Mouse (Mus musculus): ENCODE data around the gene Trpv2.

The Trpv2 gene

DNA sequence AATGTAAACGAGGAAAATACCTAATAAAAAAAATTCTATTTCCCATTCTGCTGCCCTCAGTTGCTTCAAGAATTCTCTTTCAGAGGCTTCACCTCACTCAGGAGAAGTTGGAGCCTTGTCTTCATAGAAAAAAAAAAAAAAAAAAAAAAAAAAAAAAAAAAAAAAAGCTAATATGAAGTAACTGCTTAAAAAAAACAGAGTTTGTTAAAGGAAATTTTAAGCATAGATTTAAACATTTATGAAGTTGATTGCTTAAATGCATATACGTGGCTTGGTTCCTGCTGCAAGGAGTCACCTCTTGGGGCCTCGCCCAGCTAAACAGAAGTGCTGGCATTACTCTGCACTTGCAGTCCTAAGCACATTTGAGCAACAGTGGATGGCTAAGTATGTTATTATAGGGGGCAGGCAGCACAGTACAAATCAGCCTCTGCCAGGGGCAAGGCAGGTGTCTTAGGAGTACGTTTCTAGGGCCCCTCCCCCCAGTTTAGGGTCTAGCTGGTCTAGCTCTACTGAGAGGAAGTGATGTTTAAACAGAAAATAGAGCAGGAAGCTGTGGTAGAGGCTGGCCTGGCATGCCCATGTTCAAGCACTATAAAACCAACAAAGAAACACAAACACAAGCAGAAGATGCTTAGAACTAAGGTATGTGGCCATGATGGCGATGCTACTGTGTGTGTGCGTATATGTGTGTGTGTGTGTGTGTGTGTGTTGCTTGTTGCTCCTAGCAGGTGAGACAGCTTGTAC, at the start of gene Trpv2:
TSS of gene Trpv2 (plus strand) at position 528 of the 744 bp plus-strand sequence.
- peak; percentile 79 for DNase-seq (ENCODE audit: low read depth, low spot score)

DNA sequence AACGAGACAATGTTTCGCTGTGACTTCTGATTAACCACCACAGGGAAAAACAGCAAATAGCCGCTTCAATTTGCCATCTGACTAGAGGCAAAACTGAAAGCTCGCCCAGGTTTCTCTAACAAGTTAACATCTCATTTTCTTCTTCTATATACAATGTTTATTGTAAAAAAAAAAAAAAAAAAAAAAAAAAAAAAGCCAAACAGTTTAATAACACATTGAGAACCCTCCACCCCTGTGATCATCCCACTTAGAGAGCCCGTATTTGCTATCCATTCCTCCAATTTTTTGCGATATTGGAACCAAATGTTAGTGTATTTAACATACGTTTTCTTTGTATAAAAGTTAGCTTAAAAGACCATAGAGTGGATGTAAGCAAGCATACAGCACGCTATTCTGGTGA, 37.2 kb upstream of the Trpv2 start:
- DNase-seq (ENCODE audit: low read depth, low spot score): no peak

DNA sequence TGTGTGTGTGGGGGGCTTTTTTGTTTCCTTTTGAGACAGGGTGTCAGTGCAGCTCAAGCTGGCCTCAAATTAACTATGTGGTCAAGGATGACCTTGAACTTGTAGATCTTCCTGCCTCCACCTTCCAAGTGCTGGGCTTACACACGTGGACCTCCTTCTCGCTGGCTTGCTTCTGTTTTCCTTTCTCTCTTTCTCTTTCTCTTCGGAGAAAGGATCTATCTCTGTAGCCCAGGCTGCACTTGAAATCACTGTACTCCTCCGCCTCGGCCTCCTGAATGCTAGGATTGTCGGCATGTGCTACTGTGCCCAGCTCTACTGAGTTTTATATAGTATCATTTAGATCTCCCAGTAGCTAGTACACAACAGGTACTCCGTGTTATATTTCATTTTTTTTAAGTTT, 36.7 kb upstream of the Trpv2 start:
- DNase-seq (ENCODE audit: low read depth, low spot score): no peak

DNA sequence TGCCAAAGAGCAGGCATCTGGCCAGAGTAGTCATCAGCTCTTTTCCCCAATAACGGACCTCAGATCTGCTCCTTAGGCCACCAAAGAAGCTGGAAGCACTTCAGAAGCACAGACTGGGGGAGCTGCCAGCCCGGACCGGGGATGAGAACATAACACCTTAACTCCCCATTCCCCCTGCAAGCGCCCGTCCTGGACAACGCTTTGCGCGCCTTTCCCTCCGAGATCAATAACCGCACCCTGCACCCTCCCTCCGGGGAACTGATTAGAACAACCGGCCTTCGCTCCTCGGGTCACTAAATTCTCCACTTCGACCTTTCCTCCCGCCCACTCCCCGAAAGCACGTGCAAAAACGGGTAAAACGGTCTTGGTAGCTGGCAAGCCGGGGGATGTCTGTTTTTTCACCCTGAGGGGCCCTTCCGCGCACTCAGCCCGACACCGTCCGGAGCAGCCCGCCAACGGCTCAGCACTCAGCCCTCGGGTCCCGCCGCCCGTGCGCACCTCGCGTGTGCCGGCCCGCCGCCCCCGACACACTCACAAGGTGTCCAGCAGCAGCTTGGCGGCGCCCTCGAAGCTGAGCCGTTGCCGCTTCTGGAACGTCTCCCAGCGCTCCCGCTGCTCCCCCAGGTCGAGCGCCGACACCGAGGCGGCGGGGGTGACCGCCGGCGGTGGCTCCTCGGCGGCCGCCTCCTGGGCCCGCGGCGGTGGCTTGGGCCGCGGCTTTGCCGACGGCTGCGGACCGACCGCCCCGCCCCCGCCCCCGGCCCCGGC, 35.8 kb upstream of the Trpv2 start:
- DNase-seq (ENCODE audit: low read depth, low spot score): peak; percentile 45

DNA sequence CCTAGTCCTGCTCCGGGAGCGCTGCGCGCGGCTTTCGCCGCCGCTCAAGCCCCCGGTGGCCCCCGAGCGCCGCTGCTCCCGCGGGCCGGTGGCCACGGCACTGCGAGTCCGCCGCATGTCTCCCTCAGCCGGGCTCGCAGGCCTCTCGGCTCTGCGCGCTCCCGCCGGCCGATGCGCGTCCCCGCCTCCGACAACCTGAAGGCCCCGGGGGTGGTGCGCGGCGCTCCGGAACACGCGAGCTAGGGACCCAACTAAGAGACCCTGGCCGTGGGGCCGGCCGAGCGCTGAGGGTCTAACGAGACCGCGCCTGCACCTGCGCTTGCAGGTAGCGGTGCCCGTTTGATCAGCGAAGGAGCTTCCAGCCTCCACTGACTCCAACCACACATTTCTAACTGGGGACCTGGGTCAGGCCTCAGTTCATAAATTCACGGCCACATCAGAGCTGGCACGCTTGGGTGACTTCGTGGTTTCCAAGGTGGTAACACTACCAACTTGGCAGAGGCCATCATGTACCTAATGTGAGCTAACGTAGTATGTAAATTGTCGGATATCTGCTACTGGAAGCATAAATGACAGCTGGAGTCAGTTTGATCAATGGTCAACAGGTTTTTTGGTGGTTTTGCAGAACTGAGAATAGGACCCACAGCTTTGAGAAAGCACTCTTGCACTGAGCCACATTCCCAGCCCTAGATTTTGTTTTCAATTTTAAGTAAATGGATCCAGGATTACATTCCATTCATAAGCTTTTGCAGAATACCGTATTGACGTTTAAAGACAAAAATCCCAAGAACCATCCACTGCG, 35.0 kb upstream of the Trpv2 start, which contains the start of gene Cenpv:
TSS of gene Cenpv (minus strand) at position 173 of the 802 bp plus-strand sequence.
- DNase-seq (ENCODE audit: low read depth, low spot score): peak; percentile 78

DNA sequence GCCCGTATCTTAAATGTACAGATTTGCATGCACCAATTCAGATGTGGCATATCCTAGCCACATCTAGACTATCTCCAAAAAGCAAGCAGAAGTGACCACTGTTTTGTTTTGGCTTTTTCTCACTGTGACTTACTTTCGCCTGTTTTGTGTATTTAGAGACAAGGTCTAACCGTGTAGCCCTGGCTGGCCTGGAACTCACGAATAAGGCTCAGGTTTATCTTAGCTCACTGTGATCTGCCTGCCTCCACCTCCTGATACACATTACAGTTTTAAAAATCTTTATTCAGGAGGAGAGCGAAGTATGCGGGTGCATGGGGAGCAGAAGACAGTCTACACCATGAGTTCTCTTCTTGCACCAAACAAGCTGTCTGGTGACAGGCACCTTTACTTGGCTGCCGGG, 34.1 kb upstream of the Trpv2 start:
- DNase-seq (ENCODE audit: low read depth, low spot score): no peak

DNA sequence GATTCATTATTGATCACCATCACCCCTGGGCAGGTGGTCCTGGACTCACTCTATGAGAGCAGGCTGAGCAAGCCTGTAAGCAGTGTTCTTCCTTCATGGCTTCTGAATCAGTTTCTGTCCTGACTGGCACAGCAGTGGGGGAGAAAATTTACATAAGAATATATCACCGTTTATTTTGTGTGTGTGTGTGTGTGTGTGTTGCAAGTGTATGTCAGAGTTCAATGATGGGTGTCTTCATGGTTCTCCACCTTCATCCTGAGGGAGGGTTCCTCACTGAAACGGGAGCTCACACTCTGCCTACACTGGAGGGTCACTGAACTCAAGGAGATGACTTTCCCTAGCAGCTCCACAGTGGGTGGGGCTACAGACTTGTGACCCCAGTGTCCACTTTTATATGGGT, 33.3 kb upstream of the Trpv2 start:
- DNase-seq (ENCODE audit: low read depth, low spot score): no peak

DNA sequence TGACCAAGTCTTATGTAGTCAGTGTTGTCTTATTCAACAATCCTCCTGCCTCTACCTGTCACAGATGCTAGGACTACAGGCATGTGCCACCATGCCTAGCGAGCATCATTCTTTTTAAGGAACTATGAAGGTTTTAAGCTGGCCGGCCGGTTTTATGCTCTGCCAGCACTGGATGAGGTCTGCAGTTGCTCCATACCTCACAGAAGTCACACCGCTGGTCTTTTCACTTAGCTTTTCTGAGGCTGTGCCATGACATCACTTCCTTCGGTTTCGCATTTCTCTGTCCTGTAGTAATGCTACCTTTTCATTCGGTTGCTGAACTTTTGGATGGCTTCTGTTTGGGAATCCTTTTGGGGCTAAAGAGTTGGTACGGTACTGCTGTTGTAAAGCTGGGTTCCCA, 32.7 kb upstream of the Trpv2 start:
- no peak for DNase-seq (ENCODE audit: low read depth, low spot score)

DNA sequence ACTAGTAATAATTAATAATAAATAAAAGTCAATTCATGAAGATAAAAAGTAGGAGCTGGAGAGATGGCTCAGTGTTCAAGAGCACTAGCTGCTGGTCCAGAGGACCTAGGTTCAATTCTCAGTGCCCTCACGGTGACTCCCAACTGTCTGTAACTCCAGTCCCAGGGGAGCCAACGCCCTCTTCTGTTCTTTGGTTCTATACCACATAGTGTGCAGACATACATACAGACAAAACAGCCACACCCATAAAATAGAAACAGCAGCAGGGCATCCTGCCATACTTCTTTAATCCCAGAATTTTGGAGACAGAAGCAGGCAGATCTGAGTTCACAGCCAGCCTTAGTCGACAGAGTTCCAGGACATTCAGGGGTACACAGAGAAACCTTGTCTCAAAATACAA, 30.3 kb upstream of the Trpv2 start:
- DNase-seq (ENCODE audit: low read depth, low spot score): no peak

DNA sequence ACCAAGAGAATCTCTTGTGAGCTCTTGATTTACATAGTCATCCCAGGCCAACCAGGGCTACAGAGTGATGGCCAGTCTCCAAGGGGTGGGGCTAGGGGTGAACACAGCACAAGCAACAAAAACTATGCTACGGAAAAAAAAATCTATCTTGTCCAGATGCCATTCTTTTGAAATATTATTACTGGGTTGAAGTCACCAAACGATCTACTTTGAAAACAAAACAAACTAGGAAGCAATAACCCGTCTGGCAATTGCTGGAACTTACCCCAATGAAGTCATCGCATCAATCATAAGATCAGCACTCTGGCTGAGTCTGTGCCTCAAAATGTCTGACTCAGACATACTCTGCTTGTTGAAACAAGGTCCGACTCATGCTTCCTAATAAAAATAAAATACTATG, 24.5 kb upstream of the Trpv2 start:
- DNase-seq (ENCODE audit: low read depth, low spot score): peak; percentile 68

DNA sequence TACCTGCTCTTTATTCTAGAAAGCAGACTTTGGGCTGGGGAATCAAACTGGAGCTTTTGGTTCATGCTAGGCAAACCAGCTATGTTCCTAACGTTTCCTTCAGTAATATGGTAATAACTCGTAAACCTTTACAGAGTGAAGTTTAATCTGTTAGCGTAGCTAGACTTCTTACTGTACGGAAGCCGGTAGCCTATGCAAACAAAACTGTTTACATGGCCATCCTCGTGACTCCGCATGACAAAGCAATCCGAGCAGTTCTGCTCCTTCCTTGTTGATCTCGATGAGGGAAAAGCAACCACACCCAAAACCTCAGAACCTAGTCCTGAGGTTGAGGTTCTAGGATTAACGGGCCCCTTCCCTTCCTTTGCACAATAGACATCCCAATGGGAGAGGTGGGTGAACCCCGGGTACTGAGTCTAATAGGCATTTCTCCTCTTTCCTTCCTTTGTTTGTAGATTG, 24.0 kb upstream of the Trpv2 start:
- DNase-seq (ENCODE audit: low read depth, low spot score): peak; percentile 82

DNA sequence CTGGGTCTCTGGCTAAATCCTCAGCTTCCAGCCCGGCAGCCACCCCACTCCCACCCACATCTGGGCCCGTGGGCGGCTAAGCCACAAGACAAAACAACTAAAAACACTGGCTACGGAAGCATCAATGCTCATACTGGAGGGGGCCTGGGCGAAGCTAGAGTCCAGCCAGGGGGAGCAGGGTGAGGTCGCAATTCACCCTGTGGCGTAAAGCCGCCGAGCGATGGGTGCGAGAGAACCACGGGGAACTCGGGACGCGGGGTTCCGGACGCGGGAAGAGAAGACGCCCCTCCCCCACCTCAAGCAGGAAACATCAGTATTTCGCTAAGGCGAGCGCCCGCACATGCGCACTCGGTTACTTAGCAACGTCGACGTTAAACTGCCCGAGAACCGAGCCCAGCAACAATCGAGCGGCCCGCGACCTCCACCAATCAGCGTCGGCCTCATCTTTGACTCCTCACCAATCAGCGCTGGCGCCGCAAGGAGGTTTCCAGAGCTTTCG, 23.5 kb upstream of the Trpv2 start, which contains the start of gene Ubb:
TSS of gene Ubb (plus strand) at position 445 of the 499 bp plus-strand sequence.
- DNase-seq (ENCODE audit: low read depth, low spot score): peak; percentile 100

DNA sequence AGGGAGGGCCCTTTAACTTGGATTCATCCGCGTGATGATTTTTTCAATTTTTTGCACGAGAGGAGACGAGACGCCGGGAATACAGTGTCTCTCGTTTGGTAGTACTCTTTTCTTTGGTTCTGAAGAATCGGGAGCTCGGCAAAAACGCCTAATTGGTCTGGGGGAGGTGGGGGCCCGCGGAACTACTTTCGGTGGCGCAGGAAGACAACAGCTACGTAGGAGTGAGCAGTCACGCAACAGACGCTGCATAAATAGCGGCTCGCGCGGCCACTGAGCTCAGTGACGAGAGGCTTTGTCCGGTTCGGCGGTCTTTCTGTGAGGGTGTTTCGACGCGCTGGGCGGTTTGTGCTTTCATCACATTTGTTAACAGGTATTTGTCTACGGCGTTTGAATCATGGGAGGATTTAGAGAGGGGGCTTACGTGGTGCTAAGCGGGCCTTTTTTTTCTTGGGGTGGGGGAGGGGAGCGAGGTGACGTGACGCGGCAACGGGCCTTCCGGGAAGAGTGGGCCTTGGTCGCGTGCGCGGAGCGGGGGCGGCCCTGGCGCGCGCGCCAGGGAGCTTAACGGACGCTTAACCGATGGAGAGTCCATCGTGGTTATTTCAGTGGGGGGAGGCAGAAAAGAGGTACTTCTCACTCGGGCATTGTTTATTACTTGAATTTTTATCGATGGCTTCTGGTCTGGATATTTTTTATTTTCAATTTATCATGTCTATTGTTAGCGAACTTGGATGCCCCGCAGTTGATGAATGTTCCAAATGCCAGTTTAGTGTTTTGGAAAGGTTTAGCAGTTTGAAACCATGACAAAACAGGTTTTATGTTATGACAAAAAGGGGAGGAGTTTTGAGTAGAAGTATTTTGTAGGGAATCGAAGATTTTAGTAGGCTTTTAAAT, 22.8 kb upstream of the Trpv2 start:
- DNase-seq (ENCODE audit: low read depth, low spot score): peak; percentile 93

DNA sequence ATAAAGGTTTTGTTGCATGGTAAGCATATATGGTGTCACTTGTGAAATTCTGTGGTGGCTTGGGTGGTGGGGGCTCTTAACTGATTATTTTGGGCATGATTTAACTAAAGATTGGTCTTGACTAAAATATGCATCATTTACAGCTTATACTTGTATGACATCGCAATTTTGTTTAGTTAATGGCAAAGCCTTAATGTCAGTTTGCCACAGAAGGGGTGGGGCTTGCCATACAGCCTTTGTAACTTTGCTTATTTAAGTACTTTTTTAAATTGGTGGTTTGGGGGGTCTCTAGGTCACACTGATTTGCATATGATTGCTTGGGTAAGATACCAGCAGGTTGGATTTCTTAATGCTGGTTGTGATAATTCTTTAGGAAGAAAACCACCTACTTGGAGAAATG, 21.1 kb upstream of the Trpv2 start:
- DNase-seq (ENCODE audit: low read depth, low spot score): peak; percentile 39

DNA sequence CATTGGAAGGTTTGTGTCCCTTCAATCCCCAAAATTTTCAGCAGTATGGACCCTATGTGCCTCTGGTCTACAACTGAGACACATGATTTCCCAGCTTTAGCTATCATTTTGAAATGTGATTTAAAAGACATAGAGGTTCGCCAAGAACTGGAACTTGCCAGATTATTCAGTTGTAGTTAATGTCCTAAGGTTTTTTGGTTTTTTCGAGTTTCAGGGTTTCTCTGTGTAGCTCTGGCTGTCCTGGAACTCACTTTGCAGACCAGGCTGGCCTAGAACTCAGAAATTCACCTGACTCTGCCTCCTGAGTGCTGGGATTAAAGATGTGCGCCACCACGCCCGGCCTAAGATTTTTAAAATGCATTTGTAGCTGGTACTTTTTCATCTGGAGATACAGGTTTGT, 20.7 kb upstream of the Trpv2 start:
- DNase-seq (ENCODE audit: low read depth, low spot score): no peak

DNA sequence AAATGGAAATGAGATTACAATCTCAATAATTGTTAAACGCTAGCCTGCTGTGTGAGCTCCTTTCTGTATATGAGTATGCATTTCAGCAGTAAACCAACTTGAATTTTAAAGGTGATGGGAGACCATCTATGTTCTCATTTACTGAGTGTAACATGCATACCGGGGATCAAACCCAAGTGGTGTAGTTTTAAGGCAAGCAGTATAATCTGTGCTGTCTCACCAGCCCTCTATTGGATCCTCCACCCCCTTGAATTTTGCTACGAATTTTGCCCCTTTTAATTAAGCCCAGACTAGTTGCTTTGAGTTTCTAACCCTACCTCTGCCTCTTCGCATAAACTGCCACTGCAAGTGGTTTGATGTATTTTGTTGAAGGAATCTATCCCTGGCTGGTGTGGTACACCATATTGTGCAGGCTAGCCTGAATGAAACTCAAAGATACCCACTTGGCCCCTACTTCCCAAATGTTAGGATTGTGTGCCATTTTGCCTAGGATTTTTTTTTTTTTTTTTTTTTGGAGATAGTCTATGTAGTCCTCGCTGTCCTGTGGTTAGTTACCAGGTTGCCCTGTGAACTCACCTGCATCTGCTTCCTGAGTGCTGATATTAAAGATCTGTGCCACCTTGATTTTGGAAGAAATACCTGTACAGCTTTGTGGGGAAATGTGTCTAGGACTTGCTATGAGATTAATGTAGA, 20.0 kb upstream of the Trpv2 start:
- peak; percentile 42 for DNase-seq (ENCODE audit: low read depth, low spot score)

DNA sequence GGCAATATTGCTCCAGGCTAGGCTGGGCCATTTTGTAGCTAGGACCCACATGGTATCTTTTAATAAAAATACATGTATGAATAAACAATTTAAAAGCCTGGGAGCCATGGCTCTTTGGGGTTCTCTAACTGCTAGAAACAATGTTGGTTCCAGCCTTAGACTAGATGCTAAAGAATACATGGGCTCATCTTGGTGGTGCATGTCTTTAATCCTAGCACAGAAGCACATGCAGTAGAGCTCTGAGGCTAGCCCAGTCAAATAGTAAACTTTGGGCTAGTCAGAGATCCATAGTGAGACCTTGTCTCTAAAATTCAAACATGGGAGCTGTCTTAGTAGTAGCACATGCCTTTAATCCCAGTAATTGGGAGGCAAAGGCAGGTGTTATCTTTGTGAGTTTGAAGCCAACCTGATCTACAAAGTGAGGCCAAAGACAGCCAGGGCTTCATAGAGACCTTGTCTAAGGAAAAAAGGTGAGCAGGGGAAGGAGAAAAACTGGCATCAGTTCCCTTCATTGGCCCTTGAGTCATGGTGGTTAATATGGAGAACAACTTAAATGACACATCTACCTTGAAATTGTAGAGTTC, 19.3 kb upstream of the Trpv2 start:
- no peak for DNase-seq (ENCODE audit: low read depth, low spot score)

DNA sequence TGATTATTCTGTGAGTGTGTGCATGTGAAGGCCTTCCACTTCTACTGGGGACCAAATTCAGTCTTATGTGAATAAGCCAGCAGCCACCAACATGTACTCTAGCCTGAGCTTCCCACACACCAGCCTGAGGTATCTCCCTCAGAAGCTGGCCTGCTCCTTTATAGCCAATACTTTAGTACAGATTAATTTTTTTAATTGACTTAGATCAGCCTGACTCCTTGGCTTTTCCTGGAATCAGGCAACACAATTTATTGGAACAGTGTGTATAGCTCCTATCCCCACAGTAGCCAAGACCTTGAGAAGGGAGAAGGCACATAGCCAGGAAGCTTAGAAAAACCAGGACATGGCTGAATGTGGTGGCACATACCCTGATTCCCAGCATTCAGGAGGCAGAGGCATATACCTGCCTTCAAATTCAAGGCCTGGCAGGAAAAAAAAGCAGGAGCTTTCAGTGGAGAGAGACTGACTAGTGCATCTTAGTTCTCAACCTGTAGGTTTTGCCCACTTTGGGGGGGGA, 18.3 kb upstream of the Trpv2 start:
- DNase-seq (ENCODE audit: low read depth, low spot score): no peak

DNA sequence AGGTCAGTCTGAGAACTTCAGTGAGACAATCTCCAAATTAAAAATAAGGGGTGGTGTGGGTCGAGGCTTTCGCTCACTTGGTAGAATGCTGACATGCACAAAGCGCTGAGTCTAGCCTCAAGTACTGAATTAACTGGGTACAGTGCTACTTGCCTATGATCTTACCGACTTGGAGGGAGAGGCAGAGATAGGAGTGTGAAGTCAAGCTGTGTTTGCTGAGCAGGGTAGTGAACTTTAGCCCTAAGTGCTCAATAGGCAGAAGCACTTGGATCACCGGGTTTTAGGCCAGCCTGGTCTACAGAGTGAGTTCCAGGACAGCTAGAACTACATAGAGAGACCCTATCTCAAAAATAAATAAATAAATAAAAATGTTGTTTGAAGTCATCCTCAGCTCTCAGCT, 17.1 kb upstream of the Trpv2 start:
- no peak for DNase-seq (ENCODE audit: low read depth, low spot score)

DNA sequence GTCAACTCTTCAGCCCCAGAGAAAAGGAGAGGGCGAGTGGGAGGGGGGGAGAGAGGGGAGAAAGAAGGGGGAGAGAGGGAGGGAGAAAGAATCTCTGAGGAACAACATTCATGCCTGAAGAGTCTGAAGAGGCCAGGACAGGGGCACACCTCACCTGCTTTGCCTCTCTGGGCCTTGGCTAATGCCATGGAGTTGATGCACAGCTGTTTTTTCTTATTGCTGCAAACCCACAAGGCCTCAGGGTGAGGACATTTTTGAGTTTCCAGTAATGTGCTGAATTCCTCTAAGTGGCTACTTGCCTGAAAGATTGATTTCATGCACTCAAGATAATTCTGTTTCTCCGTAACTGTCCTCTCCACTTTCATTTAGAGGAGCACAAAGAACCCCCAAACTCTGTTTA, 16.1 kb upstream of the Trpv2 start:
- DNase-seq (ENCODE audit: low read depth, low spot score): no peak

Measured in CD4-positive helper T cell, adult 2 months (primary cell).